Mouse (Mus musculus) liver (tissue): ENCODE measurements around the gene Gprin3.

Experiments
- DNase-seq: peaks from one replicate; pipeline ENCODE4 v3.0.0-alpha.2; 2020; ENCODE audit warnings: mixed read lengths

The Gprin3 gene

DNA sequence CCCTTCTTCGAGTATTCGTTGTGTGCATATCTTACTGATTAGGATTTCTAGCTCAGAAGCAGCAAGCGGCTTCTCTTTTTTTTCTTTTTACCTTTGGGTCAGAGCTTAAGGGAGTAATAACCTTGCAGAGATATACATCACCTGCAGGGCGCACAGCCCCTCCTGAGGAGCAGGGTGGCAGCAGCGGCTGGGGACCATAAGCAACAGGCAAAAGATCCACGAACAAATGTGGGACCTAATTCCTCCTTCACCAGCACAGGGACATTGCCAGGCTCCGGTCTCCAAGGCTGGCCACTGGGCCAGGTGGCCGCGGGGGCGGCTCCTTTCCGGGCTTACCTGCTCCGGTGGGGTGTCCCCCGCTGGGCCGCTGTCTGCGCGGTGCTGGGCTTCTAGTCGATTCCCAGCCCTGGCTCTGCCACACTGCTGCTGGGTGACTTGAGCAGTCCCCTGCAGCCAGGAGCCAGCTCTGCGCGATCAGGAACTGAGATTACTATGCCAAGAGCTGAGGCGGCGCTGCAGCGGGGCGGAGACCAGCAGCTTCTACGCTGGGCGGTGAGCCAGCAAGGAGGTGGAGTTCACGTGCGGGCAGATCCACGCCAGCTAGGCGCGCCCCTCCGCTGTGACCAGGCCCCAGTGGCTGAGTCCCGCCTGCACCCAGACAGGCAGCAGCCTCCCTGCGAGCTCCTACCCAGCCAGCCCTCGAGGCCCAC, at the start of gene Gprin3:
TSS of gene Gprin3 (minus strand) at position 471 of the 710 bp plus-strand sequence.
- peak; percentile 63 for DNase-seq

DNA sequence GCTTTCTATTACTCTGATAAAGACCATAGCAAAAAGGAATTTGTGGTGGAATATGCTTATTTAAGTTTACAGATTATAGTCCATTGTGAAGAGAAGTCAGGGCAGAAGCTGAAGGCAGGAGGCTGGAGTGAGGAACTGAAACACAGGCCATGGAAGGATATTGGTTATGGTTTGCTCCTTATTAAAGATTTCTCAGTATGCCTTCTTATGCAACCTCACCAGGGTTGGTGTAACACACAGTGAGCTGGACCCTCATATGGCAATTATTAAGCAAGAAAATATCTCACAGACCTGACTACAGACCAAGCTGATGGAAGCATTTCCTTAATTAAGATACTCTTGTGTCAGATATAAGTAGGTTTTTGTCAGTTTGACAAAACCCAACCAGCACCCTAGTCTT, 32.8 kb upstream of the Gprin3 start:
- DNase-seq = no peak

DNA sequence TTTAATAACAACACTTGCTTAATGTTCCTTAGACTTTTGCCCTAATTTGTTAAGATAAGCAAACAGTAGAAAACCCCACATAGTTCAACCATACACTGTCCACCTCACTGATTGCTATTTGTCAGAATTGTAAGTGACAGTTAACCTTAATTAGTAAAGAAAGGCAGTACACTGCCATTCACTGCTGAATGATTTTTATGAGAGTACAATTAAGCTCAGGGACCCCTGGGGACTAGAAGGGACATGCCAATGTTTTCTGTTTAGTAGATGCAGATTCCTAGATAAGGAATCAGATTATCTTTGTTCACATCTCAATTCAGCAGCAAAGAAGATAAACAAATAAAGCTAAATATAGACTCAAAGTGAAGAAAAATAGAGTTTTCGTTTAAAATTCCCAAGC, 30.0 kb upstream of the Gprin3 start:
- no peak for DNase-seq

DNA sequence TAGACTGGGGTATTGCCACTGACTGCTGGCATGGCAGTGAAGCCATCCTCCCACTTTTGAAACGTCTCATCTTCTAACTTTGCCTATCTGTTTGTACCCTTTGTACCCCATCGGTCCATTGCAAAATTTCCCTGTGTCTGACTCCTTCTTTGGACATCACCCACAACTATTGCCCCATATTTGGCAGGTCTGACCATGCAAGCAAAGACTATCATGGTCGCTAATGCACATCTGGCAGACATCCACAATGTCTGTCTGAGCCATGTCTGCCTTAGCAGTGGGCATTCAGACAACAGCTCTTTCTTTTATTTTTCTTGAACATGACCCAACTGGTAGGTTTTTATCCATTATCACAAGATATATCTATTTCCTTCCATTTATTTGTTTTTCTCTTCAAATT, 25.3 kb upstream of the Gprin3 start:
- DNase-seq = no peak

DNA sequence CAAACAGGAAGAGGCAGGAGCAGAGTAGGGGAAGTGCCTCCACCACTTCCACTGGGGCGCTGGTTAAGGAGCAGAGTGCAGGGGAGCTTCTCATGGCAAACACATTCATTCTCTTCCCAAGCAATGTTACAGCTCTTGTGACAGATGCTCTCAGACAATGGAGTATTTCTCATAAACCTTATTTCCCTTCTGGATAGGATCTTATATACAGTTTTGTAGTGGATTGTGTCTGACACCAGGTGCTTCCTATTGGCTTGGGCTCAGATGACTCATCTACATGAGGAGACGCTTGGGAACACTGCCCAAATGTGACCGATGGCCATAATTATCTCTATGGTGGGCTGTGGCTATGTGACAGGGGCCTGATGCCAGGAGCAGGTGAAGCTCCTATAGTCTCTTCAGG, 19.0 kb upstream of the Gprin3 start:
- DNase-seq = no peak

DNA sequence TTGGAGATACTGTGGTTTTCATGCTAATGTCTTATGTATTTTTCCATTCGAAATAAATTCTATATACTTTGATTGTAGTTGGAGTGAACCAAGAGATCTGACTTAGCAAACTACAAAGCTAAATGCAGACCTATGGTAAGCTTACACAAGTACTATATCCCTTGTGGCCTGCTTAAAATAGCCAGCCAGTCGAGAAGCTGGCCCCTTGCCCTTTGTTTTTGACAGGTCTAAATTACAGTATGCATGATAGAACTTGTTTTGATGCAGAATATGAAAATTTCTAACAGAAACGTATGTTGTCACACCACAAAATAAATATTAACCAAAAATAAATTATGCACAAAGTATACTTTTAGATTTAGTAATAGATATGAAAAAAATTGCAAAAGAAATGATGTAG, 9.8 kb upstream of the Gprin3 start:
- DNase-seq = no peak

DNA sequence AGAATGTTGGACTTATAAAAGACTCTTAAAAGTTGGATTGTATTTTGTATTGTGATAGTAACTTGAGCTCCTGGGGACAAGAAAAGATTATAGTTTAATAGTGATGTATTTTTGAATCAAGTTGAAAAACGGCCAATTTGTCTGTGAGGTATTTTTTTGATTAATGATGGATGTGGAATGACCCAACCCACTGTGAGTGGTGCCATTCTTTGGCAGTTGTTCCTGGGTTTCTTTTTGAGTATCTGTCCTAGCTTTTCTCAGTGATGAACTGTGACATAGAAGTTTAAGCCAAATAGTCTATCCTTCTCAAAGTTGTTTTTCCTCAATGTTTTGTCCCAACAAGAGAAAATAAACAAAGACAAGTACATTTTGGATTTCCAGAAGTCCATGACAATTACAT, 7.0 kb upstream of the Gprin3 start:
- no peak for DNase-seq

DNA sequence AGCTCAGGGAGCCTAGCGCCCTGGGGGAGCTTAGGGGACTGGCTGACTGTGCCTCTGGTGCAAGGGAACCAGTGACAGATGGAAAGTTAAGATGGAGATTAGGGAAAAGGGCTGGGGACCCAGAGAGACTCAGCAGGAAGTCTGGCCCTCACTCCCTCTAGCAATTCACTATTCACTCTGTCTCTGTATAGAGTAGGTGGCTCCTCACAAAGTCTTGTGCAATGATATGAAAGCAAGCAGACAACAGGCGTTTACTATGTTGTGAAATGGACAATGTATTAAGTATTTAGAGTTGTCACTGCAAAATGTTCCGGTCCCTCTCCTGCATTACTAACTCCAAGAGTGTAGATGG, 416 bp upstream of the Gprin3 start:
- DNase-seq = no peak

DNA sequence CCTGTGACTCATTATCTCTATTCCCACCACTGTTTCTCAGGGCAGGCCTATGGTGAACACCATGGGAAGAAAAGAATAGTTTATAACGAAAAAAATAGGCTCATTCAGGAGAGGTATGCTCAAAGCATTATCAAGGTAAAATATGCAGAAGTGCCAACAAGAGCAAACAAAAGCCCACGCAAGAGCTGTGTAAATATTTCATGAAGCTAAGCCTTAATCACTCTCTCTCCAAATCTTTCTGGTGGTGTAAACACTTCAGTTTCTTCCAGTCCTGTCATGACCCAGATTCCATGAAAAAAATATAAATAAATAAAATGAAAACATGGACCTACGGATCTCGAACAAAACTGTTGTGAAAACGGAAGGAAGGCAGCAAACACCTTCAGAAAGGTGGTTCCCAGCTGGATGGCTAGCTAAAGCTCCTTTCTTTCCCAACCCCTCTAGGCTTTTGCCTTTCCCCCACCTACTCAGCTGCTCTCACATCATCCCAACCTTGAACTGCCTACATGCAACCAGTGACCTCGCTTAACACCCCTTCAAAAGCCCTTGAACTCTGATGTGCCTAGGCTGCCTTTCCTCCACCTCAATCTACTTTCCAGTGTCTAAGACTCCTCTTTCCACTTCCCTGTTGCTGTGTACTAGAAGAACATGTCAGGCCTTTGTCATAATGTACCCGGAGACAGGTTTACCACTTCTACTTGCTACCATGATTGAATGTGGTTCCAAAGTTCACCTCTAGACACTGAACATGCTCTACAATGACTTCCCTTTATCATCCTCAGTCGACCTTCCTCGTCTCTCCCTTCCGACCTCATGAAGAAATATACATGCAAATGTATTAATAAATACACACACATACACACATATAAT, 988 bp downstream of the Gprin3 start:
- DNase-seq = no peak

DNA sequence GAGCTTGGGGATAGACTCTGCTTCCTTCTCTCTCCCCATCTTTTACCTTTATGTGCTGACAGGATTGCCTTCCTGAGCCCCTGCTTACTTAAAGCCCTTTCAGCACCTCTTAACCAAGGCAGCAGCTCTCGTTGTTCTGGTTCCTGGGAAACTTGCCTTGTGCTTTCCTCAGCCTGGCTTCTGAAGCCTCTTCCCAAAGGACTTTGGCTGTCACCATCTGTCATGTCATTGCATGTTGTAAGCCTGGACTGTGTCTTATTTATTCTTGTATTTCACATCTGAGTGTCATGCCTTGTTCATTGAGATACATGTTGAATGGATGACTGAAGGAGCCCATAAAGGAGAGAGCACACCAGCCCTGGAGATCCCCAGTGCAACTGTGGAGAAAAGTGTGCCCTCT, 2.3 kb downstream of the Gprin3 start:
- DNase-seq = no peak

DNA sequence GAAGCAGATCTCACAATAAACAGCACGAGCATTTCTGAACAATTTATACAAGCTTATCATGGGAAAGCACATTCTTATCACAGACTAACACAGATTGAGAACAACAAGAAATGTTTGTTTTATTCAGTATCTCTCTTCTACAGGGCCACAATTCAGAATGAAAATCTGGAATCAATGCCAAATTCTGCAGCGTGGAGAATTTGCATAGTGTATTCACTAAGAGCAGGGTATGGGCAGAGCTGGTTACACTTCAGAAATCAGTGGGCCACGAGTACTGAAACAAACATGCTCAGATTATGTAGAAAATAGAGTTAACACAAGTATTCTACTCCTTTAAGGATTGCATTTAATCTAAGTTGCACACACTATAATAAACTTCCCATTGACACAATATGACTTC, 6.8 kb downstream of the Gprin3 start:
- DNase-seq = no peak

DNA sequence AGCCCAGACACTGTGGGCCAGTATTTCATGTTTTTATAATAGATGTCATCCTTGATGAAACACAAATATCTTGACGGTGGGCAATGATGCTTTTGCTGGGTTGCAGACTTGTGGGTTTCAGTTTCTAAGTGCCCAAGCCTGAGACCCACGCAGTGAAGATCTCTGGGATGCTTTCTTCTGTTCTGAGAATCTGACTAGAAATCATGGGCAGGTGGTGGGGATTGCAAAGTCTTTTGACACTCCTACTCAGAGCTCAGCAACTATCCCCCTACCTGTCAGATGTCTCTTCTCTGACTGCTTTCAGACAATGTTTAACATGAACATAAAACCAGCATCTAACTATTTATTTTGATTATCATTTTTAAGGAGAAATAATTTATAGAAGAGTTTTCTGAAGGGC, 7.4 kb downstream of the Gprin3 start:
- DNase-seq = no peak

DNA sequence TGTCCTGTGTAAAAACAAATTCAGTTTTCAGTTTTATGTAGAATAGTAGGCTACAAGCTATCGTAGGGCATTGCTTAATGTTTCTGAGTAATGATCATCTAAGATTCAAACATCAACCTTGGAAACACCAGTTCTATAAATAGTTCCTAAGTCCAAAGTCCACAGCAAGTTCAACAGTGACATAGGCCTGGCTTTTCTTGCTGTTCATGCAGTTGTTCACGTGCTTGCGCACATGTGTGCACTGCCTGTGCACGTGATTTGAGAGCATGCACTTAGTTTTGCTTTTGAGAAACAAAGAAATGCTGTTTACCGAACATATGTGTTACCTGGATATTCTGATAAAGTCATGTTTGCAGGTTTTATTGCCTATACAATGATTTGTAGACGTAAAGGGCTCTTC, 11.3 kb downstream of the Gprin3 start:
- DNase-seq = no peak

DNA sequence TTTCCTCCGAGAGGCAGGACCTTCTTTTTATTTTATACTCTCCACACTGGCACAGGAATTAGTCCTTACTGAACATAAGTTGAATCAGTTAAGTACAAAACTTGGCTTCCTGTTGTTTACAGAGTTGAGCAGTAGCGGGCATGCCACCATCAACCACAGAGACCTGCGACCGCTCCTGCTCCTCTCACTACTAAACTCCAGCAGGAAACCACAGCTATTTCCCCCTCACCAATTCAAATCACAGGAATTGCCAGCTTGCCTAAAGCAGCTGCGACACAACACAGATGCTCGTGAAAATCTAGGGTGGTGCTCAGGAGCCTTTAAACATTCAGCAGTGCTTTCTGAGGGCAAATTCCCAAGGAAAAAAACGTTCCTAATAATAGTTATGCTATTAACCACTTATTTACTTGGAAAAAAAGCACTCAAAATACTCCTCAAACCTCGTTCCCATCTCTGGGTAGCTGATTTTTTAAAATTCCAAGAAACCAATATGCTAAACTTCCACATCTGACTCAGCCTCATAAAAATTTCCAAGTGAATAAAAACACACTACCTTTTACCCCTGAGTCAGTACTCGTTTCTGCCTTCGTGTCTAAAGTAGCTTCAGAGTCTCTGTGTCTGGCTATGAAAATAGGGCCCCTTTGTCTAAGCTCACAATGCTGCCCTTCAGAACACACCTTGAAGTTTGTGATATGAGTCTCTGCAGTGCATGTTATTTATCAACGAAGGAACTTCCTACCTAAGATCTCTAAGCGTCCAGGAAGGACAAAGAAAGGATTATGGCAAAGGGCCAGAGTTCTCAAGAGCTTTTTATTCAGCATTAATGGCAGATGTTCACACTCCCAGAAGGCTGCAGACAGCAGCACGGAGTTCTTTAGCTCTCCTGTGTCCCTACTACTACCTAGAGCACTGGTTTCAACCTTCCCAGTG, 13.4 kb downstream of the Gprin3 start:
- DNase-seq = no peak

DNA sequence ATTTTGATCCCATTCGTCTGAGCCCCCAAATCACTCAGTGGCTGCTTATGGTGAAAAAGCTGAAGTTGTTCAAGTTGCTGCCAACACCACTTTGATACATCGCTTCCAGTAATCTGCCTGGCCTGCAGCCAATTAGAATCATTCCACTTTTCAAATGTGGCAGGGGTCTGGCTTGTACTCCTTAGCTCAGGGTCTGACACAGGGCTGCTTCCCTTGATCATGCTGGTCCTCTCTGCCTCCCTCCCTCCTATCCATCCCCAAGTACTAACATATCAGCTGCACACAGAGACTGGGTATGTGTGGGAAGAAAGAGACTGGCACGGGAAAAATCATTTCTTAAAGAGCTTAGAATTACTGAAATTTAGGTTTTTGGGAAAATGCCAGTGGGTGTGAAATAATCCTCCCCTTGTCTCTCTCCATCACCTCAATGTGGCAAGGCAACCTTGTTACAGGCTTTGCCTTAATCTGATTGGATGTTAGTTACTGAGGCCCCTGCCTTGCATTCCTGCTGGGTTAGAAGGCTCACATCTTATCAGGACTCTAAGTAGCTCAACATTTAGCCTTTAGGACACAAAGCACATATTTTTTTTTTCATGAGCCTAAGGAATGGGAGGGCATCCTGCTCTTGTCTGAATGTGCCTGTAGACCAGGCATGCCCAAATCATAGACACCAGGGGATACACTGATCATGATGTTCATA, 16.9 kb downstream of the Gprin3 start:
- DNase-seq = no peak

DNA sequence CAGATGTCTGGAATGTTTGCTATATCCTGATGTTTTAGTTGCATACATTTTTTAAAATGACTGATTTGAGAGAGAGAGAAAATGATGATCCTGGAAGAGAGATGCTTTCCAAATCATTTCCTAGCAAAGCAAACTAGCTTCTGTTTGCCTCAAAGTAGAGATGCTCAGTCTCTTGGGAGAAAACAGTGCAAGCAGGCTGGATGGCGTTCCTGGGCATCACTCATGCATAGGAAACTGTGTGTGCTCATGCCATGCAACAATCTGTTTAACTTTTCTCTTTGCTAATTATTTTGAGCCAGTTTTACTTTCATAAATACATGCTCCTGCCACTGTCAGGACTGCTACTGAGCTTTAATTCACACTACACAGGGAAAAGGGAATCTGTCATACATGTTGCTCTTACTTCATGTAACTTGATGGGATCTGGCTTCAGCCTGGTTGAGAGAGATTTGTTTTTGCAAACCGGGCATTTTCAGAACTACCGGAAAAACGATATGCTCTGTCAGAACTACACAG, 18.6 kb downstream of the Gprin3 start:
- no peak for DNase-seq

DNA sequence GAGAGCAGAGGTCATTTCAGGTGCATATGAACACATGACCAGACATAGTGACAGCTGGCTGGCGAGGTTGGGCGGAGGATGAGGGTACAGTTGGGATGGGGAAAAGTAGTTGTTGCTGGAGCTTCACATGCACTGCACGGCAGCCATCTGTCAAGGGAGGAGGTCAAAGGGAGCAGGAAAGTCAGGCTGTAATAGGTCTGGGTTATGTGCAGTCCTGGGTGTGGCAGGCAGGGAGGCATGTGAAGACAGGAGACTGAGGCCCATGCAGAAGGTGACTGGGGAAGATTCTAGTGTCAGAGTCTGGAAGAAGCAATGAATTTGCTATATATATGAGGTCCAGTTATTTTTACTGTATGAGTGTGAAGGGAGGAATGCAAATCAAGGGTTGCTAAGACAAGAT, 35.9 kb downstream of the Gprin3 start:
- DNase-seq = no peak

DNA sequence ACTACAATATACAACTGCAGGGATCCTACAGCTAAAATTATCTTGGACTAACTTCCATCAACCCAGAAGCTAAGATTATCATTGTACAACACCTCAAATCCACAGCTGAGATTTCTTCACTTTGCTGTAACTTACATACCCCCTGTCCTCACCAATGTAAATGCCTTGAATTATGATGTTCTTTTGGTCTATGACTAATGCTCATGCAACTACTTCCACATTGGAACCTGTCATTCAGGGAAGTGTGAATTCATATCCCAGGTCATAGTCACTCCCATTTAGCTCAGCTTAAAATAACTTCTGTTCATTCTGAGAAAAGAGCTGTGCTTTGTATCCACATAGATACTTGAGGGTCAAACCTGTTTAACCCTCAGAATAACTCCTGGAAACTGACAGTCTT, 60.8 kb downstream of the Gprin3 start:
- DNase-seq = no peak

DNA sequence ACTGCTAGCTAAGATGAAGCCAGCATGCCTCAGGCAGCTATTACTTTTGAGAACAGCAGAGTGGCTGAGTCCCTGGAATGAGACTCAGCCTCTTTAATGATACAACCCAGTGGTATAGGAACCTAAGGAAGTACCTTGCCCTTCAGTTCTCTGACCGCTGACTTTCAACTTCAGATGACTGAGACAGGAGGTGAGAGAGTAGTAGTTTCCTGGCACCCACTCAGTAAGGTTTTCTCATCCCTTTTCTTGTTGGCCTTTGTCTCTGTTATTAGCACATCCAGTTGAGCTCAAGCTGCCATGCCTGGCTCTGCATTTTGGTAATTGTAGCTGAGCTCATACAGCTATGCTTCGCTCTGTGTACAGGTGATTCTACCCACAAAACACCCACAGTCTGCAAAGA, 62.8 kb downstream of the Gprin3 start:
- no peak for DNase-seq

DNA sequence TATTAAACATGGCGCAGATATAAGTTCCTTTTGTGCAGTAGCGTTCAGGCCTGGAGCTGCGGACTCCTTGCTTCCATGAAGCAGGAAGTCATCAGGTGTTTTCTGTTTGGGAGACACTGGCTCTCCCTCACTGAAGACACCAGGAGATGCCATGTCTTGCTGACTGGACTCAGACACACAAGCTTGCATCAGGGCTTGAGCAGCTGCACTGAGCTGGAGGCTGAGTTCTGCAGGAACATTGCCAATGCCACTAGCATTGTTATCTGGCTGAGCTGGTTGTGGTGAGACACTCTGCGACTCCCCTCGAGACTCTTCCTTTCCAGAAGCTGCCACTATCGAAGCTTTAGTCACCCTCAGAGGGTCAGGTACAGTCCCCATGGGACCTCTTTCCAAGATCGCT, 71.2 kb downstream of the Gprin3 start:
- DNase-seq = no peak

DNA sequence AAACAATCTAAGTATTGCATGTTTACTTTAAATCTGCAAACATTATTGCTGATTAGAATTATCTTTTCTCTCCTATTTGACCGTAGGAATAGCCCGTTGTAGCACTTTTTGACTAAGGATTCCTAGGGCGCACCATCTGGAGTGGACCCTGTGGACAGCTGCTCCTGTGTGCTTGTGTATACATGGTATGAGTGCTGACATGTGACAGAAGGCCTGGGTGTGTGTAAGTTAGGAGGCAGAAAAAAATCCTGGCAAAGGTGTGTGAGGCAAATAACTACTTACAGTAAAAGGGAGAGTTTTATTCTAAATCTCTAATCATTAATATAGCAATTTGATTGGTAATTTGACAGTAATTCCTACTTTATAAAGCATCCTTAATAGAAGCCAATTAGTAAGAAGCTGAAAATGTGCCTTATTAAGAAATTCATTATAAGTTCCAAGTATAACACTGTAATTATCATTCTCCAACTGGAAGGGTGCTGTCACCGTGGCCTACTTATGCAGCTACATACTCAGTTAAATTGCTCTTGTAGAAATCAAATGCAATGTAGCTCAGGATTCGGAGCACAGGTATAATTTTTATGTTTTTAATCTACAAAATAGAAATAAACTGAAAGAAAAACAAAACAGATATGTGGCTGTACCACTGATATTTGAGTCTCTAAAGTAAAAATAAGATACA, 74.8 kb downstream of the Gprin3 start:
- DNase-seq = no peak

DNA sequence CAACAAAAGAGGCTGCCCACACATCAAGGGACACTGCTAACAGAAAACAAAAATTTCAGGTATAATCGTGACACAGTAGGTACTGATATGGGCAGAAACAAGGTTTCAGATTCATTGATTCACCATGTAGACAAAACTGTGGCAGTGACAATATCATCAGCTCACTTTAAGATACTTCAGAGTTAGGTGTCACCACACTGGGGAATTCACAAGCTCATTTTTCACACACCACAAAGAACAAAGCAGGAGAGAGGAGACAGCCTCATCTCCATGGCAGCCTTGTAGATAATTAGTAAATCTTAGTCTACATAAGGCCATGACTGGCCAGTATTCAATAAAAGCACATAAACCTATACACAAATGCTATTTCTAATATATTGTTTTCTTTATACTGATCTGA, 77.4 kb downstream of the Gprin3 start:
- no peak for DNase-seq
